Mouse (Mus musculus): ENCODE measurements around the gene Fancc. TPM values are rescaled to one million over a fixed set of nuclear protein-coding genes. Genes with fewer than 3 reads are reported as not detected.

Gene Fancc
- polyA plus RNA-seq, 1 experiment from 2014 or later: 18.1 TPM

GRCm38 (mm10) chr13:63534981-63535380 is 37.9 kb upstream of the Fancc start:
- H3K4me1 ChIP-seq (ENCODE audit: control insufficient read depth, insufficient read depth, low read length): no peaks in the 10 kb centered on the region
- no peaks in the 10 kb centered on the region for H3K9me3 ChIP-seq (ENCODE audit: control insufficient read depth, low read length)
- H3K9ac ChIP-seq (replicated peaks; ENCODE audit: low read length): no peak overlapping the region
- WGBS: 94% methylated on average over 4 of the region's 4 CpGs
- H3K4me3 ChIP-seq (replicated peaks; ENCODE audit: low read depth, low read length): no peak overlapping the region
- no peaks in the 10 kb centered on the region for H3K27me3 ChIP-seq (ENCODE audit: control insufficient read depth, insufficient read depth, low read length)
- H3K4me2 ChIP-seq (ENCODE audit: low read length): no peak overlapping the region
- H3K27ac ChIP-seq (replicated peaks; ENCODE audit: low read depth, low read length): no peak overlapping the region
- no peak for DNase-seq
- peaks cover 97% of the 10 kb centered on the region for H3K36me3 ChIP-seq (ENCODE audit: control insufficient read depth, insufficient read depth, low read length)
- ATAC-seq (ENCODE audit: low FRiP score, low TSS enrichment): no peak

- H3K4me1 ChIP-seq (ENCODE audit: control insufficient read depth, insufficient read depth, low read length): peaks cover 15% of the 10 kb centered on the region
- no peak overlapping the region for H3K27ac ChIP-seq (replicated peaks; ENCODE audit: low read depth, low read length)
- H3K9me3 ChIP-seq (ENCODE audit: control insufficient read depth, low read length): no peaks in the 10 kb centered on the region
- H3K4me3 ChIP-seq (replicated peaks; ENCODE audit: low read depth, low read length): no peak overlapping the region
- ATAC-seq (ENCODE audit: low FRiP score, low TSS enrichment) (no peak), DNase-seq (no peak)
- 78% methylated on average over 9 of the region's 9 CpGs for WGBS
- H3K27me3 ChIP-seq (ENCODE audit: control insufficient read depth, insufficient read depth, low read length): no peaks in the 10 kb centered on the region
- peaks cover 72% of the 10 kb centered on the region for H3K36me3 ChIP-seq (ENCODE audit: control insufficient read depth, insufficient read depth, low read length)
- H3K4me2 ChIP-seq (ENCODE audit: low read length): no peak overlapping the region
- H3K9ac ChIP-seq (replicated peaks; ENCODE audit: low read length): no peak overlapping the region
Observed at GRCm38 (mm10) chr13:63530857-63531256, 33.8 kb upstream of the Fancc start.

GRCm38 (mm10) chr13:63530371-63530764 is 33.3 kb upstream of the Fancc start:
- 33% methylated on average over 3 of the region's 3 CpGs for WGBS
- Histone ChIP-seq H3K4me3 (replicated peaks; ENCODE audit: low read depth, low read length) (no peak overlapping the region), H3K27me3 (ENCODE audit: control insufficient read depth, insufficient read depth, low read length) (no peaks in the 10 kb centered on the region), H3K4me1 (ENCODE audit: control insufficient read depth, insufficient read depth, low read length) (peaks cover 15% of the 10 kb centered on the region), H3K4me2 (ENCODE audit: low read length) (no peak overlapping the region), H3K9ac (replicated peaks; ENCODE audit: low read length) (no peak overlapping the region), H3K36me3 (ENCODE audit: control insufficient read depth, insufficient read depth, low read length) (peaks cover 70% of the 10 kb centered on the region), H3K27ac (replicated peaks; ENCODE audit: low read depth, low read length) (no peak overlapping the region), H3K9me3 (ENCODE audit: control insufficient read depth, low read length) (no peaks in the 10 kb centered on the region)
- ATAC-seq (ENCODE audit: low FRiP score, low TSS enrichment): no peak
- no peak for DNase-seq

GRCm38 (mm10) chr13:63529602-63530370 is 32.7 kb upstream of the Fancc start:
- H3K36me3 ChIP-seq (ENCODE audit: control insufficient read depth, insufficient read depth, low read length): peaks cover 70% of the 10 kb centered on the region
- DNase-seq (no peak), ATAC-seq (ENCODE audit: low FRiP score, low TSS enrichment) (no peak)
- WGBS: 60% methylated on average over 3 of the region's 3 CpGs
- H3K4me2 ChIP-seq (ENCODE audit: low read length): no peak overlapping the region
- no peak overlapping the region for H3K4me3 ChIP-seq (replicated peaks; ENCODE audit: low read depth, low read length)
- H3K9ac ChIP-seq (replicated peaks; ENCODE audit: low read length): no peak overlapping the region
- H3K9me3 ChIP-seq (ENCODE audit: control insufficient read depth, low read length): no peaks in the 10 kb centered on the region
- H3K27me3 ChIP-seq (ENCODE audit: control insufficient read depth, insufficient read depth, low read length): no peaks in the 10 kb centered on the region
- H3K27ac ChIP-seq (replicated peaks; ENCODE audit: low read depth, low read length): no peak overlapping the region
- peaks cover 15% of the 10 kb centered on the region for H3K4me1 ChIP-seq (ENCODE audit: control insufficient read depth, insufficient read depth, low read length)

GRCm38 (mm10) chr13:63528852-63529251 is 31.8 kb upstream of the Fancc start:
- no peaks in the 10 kb centered on the region for H3K27me3 ChIP-seq (ENCODE audit: control insufficient read depth, insufficient read depth, low read length)
- ATAC-seq (ENCODE audit: low FRiP score, low TSS enrichment) (no peak), DNase-seq (no peak)
- no peaks in the 10 kb centered on the region for H3K9me3 ChIP-seq (ENCODE audit: control insufficient read depth, low read length)
- peaks cover 15% of the 10 kb centered on the region for H3K4me1 ChIP-seq (ENCODE audit: control insufficient read depth, insufficient read depth, low read length)
- no peak overlapping the region; the same call in 1 of the 2 replicates for H3K9ac ChIP-seq (replicated peaks; ENCODE audit: low read length)
- H3K27ac ChIP-seq (replicated peaks; ENCODE audit: low read depth, low read length): no peak overlapping the region
- WGBS: 8% methylated on average over 2 of the region's 2 CpGs
- peaks cover 68% of the 10 kb centered on the region for H3K36me3 ChIP-seq (ENCODE audit: control insufficient read depth, insufficient read depth, low read length)
- no peak overlapping the region for H3K4me2 ChIP-seq (ENCODE audit: low read length)
- H3K4me3 ChIP-seq (replicated peaks; ENCODE audit: low read depth, low read length): no peak overlapping the region

GRCm38 (mm10) chr13:63528164-63528675 is 31.1 kb upstream of the Fancc start:
- DNase-seq (peak; percentile 43), ATAC-seq (ENCODE audit: low FRiP score, low TSS enrichment) (peak; percentile 17; the same call in 1 of the 2 replicates)
- Histone ChIP-seq H3K27me3 (ENCODE audit: control insufficient read depth, insufficient read depth, low read length) (no peaks in the 10 kb centered on the region), H3K9me3 (ENCODE audit: control insufficient read depth, low read length) (no peaks in the 10 kb centered on the region), H3K36me3 (ENCODE audit: control insufficient read depth, insufficient read depth, low read length) (peaks cover 65% of the 10 kb centered on the region), H3K27ac (replicated peaks; ENCODE audit: low read depth, low read length) (no peak overlapping the region), H3K9ac (replicated peaks; ENCODE audit: low read length) (no peak overlapping the region; the same call in 1 of the 2 replicates), H3K4me3 (replicated peaks; ENCODE audit: low read depth, low read length) (no peak overlapping the region), H3K4me2 (ENCODE audit: low read length) (no peak overlapping the region), H3K4me1 (ENCODE audit: control insufficient read depth, insufficient read depth, low read length) (peaks cover 15% of the 10 kb centered on the region)
- WGBS: 10% methylated on average over 5 of the region's 5 CpGs

- Histone ChIP-seq H3K4me3 (replicated peaks; ENCODE audit: low read depth, low read length) (no peak overlapping the region), H3K4me1 (ENCODE audit: control insufficient read depth, insufficient read depth, low read length) (peaks cover 15% of the 10 kb centered on the region), H3K4me2 (ENCODE audit: low read length) (no peak overlapping the region), H3K27ac (replicated peaks; ENCODE audit: low read depth, low read length) (peak overlapping the region; percentile 13; the same call in 1 of the 2 replicates), H3K36me3 (ENCODE audit: control insufficient read depth, insufficient read depth, low read length) (peaks cover 60% of the 10 kb centered on the region), H3K9me3 (ENCODE audit: control insufficient read depth, low read length) (no peaks in the 10 kb centered on the region), H3K27me3 (ENCODE audit: control insufficient read depth, insufficient read depth, low read length) (no peaks in the 10 kb centered on the region), H3K9ac (replicated peaks; ENCODE audit: low read length) (no peak overlapping the region)
- no peak for DNase-seq
- WGBS: 71% methylated on average over 11 of the region's 11 CpGs
- no peak for ATAC-seq (ENCODE audit: low FRiP score, low TSS enrichment)
Observed at GRCm38 (mm10) chr13:63525571-63526197, 28.6 kb upstream of the Fancc start.

- Histone ChIP-seq H3K9ac (replicated peaks; ENCODE audit: low read length) (no peak overlapping the region), H3K9me3 (ENCODE audit: control insufficient read depth, low read length) (no peaks in the 10 kb centered on the region), H3K4me3 (replicated peaks; ENCODE audit: low read depth, low read length) (no peak overlapping the region), H3K4me1 (ENCODE audit: control insufficient read depth, insufficient read depth, low read length) (peaks cover 15% of the 10 kb centered on the region), H3K27ac (replicated peaks; ENCODE audit: low read depth, low read length) (no peak overlapping the region; the same call in 1 of the 2 replicates), H3K36me3 (ENCODE audit: control insufficient read depth, insufficient read depth, low read length) (peaks cover 62% of the 10 kb centered on the region), H3K4me2 (ENCODE audit: low read length) (no peak overlapping the region), H3K27me3 (ENCODE audit: control insufficient read depth, insufficient read depth, low read length) (no peaks in the 10 kb centered on the region)
- no peak for DNase-seq
- ATAC-seq (ENCODE audit: low FRiP score, low TSS enrichment): no peak
- WGBS: 77% methylated on average over 25 of the region's 25 CpGs
Observed at GRCm38 (mm10) chr13:63524608-63525570, 27.8 kb upstream of the Fancc start.
